Mouse (Mus musculus) right cerebral cortex, postnatal 14 days (tissue): ENCODE measurements at regions not wholly inside any gene's neighbourhood (a gene's known extent, or its start where the extent isn't known, plus 50 kb on each side); places are given as distances from the start of the nearest gene placed in this dataset.

Source experiments
- DNase-seq: peaks from one replicate; pipeline ENCODE4 v3.0.0; 2022

DNA sequence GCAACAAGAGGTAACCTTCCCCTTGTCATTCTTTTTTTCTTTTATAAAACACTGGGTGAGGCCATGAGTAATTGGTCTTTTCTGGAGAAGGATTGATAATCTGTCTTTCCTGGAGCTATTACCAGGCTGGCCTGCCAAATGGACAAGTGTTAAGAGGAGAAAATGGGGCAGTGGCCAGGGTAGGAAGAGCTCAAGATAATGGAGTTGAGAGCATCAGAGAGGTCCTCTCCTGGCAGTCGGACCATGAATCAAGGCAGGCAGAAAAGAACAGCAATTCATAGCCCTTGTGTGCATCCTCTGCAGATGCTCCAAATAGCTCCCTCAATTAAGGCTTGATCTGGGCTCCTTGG, 208.2 kb downstream of the Rpl10-ps3 start:
- no peak for DNase-seq

DNA sequence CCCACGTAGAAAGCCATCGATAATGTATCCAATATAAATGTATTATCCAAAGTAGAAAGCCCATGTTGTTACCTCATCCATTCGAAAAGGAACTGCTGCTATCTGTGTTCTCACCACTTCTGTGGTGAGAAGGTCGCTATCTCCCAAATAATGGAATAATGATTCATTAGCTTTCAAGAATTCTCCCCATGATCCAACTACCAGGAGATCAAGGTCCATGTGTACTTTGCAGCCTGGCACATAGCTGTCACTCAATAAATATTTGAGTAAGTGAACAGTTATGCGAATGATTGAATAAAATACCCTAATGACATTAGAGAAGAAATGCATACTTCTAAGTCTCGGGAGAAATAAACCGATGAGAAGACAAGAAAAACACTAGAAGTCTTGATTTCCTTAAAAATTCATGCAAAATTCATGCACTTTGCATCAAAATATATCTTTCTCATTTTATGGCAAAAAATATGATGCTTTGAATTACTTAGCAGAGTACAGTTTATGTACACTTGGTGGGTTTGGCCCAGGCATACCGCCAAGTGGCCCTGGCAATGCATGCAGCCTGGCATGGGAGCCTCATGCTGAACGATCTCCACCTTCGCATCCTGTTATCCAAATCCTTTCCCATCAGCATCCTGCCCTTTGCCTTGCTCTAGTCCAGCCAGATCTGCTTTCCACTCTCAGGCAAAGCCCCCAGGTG, 208.7 kb downstream of the Rpl10-ps3 start:
- DNase-seq, result no peak

DNA sequence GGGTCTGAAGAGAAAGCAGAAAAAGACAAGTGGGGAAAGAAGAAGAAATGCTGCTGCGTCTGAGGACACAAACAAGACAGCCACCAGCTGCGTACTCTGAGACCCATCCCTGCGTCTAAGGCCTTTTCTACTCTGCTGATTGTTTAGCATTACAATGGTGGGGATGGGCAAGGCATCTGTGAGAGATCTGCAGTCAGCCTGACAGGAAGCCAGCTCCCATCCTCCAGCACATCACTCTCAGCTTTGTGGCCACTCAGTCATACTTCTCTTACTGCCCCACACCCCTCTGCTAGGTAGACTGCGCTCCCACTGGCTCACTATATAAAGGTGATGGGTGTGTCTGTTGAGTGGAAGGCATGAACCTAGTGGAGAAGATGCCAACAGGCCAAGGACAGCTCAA, 220.5 kb downstream of the Rpl10-ps3 start:
- DNase-seq, result no peak

DNA sequence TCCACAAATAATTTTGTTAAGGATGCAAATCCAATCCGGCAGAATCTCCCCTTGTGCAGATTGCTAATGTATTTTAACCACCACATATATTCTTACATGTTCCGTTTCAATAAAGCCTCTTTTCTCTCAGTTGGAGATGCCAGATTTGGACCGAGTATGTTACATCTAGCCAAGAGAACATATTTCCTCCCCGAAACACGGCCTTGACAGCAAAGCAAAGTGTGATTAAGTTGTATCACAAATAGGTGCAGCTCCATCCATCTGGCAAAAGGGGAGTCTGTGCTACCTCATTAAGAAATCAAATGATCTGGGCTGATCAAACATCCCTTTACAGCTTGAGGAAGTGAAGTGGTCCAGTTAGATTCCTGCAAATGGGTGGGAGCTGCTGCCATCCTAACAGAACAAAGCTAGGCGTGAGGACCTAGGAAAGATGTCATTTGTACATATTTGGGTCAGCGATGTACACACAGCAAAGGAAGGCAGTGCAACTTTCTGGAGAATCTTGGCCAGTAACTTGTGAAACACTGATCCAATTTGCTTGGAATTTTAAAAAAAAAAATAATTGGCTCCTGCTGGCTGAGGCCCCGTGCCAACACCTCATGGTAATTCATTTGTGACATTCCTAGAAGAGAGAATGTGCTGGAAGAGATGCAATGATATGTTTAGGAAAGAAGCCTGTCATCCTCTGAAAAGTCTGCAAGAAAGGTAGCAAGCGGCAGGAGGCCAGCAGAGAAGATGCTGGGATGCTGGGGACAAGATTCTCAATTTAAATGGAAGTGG, 223.8 kb downstream of the Rpl10-ps3 start:
- no peak for DNase-seq

DNA sequence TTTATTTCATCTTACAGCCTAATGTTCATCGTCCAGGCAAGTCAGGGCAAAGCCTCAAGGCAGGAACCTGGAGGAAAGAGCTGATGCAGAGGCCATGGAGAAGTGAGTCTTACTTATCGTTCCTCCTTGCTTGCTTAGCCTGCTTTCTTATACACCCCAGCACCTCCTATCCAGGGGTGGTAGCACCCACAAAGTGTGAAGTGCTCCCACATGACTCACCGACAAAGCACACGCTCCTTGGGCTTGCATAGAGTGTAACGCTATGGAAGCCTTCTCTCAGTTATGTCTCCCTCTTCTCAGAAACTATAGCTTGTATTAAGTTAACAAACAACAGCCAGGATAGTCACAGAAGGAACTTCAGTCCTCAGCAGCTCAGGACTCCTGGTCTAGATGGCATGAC, 225.4 kb downstream of the Rpl10-ps3 start:
- no peak for DNase-seq

DNA sequence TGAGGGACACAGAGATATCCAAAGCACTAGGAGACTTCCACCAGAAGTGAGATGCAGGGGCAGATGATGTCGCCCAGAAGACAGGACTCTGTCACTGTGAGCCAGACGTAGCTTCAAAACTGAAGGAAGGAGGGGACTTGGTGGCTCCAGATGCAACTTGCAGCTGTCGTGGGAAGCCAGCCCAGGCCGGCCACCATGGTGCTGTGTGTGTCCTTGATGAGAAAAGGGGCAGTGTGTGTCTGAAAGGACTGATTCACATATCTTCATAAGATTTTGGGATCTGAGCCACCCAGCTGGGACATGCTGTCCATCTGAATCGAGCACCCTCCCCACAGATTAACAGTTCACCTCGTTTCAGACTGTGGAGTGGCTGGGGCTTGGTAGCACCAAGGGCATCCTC, 226.2 kb downstream of the Rpl10-ps3 start:
- DNase-seq, result no peak

DNA sequence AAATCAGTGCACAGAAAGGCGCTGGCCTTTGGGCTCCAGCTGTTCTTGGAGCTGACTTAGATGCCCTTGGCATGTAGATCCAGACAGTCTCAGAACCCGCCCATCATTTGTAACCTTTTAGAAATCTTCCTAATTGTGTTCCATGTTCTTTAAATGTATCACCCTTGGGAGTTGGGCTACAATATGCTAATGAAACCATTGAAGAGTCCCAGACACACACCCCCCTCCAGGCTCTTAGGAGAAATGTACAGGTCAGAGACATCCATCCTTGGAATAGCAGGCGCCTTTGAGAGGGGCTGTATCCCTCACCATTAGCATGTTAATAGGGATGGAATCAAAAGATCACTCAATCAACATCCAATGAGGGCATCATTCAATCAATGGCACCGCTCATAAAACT, 238.2 kb downstream of the Rpl10-ps3 start:
- no peak for DNase-seq

DNA sequence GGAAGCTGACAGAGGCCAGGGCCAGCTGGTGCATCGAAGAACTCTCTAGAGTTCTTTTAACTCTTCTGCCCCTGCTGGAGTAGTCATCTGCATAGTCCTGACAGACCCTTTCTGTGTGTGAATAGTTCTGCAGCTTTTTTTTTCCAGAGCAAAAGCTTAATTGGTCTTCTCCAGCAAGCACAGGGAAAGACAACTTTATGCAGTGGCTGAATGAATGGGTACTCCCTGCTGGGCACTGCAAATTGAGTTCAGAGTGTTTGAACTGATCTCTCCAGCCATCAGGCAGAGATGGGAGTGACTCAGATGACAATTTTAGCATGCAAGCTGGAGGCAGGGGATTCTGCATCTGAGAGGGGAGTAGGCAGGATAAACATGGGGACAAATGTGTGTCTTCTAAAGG, 242.0 kb downstream of the Rpl10-ps3 start:
- no peak for DNase-seq

DNA sequence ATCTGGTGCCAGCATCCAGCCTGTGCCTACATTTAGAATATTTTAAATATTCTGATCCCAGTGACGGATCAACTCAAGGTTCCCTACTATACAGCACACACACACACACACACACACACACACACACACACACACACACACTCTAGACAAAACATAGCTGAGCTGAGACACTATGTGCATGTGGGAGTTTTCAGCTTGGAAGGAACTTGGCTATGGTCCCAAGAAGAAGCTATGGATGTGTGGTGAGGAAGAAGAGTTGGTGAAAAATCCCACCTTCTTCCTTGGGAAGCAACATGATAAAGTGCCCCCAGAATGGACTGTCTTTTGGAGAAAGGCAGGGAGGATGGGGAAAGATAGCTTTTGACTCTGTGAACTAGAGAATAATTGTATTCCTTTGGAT, 243.7 kb downstream of the Rpl10-ps3 start:
- no peak for DNase-seq

DNA sequence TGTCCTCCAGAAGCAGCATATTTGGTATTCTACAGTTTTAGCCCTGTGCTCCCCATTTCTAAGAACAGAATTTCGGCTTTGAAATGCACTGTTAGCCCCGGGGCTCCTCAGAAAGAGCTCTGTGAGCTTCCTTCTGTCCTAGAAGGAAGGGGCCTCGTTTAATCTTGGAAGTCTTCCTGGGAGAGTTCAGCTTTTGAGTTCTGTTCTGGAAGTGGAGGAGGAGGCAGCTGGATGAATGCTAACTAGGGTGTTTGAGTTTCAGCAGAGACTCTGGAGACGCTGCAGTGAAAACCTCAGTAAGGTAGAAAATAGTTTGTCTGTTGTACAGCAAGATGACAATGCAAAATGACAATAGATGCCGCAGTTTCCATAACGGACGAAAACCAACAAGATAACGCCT, 253.8 kb downstream of the Rpl10-ps3 start:
- no peak for DNase-seq

DNA sequence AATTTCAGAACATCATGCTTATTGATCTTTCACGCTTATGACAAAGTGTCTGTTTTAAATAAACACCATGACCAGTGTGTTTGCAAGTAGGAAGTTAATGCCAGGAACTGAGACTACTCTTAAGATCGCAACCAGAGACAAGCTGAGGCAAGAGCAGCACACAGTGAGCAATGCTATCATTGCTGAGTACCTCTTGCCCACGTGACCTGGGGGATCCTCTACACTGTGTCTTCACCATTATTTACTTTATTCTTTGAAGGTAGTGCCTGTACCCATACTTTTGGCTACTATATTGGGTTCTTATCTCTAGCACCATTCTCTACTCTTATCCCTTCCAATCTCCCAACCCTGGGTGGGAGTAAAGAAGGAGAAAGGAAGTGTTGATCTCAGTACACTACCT, 254.9 kb downstream of the Rpl10-ps3 start:
- DNase-seq, result no peak

DNA sequence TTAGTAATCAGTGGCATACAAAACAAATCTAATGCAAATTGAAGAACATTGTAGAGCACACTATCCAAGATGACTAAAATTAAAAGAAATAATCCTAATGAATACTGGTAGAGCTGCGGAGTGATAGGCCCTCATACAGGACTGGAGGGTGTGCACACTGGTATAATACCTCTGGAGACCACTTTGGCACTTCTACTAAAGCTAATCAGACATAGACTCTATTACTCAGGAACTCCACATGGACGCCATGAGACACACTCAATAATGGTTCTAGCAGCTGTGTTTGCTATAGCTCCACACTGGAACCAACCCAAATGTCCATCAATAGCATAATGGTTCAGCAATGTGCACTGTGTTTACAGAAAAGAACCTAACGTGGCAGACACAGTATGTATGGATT, 264.6 kb downstream of the Rpl10-ps3 start:
- DNase-seq, result no peak

DNA sequence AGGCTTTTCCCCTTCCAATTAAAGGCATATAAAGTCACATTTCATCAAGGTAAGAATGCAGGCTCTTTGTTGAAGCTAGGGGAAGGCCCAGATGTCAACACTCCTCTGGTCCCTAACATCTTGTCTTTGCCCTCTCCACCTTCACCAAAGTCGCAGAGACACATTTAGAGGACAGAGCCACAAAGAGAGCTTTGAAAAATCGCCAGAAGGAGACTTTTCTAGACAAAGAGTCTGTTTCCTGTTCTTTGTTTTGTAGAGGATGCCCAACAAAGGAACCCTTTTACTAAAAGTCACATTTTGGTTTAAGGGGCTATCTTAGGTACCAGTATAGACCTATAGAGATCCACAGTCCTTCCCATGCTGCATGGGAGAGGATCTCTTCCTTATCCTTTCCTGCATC, 269.9 kb upstream of the Ncam1 start:
- no peak for DNase-seq

DNA sequence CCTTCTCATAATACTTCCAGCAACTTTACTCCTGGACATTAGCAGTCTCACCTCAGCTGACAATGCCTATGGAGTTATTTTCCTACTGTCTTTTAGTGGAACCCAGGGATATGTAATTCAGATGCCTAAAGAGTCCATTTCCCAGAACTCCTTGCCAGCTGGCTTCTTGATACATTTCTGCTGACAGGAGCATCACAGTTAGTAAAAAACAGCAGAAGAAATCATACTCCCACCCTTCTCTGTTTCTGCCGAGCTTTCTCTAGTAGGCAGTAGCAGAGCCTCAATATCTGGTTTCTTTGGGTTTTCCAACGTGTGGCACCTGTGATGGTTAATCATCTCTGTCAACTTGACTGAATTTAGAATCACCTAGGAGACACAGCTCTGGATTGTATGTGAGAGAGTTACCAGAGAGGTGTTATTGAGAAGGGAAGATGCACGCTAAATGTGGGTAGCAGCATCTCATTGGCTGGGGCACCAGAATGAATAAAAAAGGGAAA, 269.1 kb upstream of the Ncam1 start:
- DNase-seq, result no peak

DNA sequence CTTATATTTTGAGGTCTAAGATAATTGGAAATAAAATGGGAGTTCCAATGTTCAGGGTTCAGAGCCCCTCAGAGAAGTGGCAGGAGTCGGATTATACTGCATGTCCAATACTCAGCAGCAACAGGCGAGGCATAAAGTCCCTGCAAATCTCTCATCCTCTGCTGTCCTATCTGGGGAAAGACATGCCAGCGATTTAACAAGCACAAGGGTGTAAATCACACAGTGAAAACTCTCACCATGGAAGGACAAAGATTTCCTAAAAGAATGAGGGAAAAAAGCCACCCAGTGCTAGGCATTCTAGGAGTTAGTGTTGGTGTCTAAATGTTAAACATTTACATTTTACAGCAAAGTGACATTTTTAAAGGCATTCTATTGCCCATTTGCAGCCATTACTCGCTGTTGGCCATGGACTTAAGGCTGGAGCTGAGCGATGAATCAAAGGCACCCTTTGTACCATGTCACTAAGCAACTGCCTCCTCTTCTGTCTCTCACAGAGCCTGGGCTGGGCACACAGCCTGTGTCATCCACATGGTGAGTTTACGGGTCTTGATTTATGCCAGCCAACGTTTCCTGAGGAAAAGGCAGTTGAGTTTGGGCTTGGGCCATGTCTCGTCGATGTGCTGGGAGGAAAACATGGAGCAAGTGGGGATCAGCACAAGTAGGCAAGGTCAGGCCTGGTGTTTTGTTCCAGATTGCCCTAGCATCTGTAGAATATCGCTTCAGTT, 265.9 kb upstream of the Ncam1 start:
- DNase-seq, result peak; percentile 9

DNA sequence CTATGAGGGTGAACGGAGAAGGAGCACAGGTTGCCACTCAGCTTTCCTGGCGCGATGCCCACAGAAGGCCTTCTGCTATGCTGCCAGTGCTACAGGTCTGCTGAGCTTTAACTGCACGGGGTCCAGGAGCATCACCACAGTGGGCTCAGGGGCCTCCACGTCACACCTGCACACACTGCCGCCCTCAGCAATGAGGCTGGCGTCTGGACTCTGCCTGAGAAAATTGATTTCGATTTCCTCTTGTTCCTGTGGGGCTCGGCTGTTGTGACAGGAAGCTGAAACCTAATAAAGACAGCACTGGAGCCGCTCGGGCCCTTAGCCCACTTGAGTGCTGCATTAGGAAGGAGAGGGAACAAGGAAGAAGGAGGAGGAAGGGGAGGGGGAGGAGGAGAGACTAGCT, 239.5 kb upstream of the Ncam1 start:
- peak; percentile 27 for DNase-seq

DNA sequence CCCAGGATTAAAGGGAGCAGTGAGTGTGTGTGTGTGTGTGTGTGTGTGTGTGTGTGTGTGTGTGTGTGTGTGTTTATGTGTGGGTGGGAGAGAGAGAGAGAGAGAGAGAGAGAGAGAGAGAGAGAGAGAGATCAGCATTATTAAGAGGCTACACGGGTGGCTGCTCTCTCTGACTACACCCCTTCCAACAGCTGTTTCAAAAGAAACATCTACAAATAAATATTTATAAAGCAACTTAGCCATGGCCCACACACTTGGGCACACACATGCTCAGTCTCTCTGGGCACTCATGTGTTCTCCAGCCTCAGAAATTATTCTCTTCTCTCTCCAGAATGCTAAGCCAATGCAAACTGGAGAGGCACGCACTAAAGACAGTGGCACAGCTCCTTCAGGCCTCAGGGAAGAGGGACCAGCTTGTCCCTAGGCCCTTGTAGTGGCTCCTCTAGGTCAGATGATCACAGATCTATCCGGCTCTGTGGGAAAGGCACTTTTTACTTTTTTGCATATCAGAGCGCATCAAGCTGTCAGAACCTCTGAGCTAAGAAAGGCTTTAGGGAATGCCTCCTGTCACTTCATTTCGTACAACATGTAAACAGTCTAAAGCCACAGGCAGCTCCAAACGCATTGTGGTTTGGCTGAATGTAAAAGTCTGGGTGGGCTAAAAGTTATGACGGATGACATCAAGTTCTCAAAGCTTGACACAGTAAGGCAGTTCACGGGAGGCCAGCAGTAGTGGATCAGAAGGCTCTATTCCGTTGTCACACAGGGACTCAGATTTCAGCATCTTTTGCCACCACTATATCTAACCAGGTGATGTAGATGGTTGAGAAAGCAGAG, 233.8 kb upstream of the Ncam1 start:
- DNase-seq, result no peak

DNA sequence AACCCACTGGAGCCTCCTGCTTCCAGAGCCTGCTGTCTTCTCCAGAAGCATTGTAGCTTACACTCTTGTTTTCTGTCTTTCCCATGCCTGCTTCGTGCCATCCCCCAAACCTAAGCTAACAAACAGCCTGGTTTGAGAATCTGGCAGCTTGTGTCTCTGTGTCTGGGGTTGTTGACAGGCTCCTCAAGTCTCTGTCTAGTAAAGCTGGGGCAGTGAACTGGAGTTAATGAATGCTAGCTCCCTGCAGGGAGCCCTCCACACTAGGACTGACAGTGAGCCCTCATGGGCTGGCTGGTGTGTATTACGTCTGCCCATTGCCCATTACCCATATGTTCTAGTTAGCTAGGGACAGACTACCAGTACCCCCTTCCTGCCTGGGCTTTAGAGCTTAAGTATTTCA, 232.6 kb upstream of the Ncam1 start:
- no peak for DNase-seq

DNA sequence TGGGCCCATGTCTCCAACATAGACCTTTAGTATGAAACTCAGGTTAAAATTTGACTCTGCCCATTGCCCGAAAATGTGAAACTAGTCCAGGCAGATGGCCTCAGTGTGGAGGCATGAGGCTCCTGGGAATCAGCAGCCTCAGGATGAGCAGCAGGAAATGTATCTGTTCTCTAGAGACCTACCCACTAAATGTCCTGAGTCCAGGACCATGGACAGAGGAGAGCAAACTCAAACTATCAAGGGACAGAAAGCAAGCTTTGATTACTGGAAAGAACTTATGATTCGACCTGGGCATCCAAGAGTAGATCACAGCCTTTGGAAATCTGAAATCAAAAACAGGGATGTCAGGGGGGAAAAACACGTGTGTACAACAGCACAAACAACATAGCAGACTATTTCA, 230.3 kb upstream of the Ncam1 start:
- no peak for DNase-seq

DNA sequence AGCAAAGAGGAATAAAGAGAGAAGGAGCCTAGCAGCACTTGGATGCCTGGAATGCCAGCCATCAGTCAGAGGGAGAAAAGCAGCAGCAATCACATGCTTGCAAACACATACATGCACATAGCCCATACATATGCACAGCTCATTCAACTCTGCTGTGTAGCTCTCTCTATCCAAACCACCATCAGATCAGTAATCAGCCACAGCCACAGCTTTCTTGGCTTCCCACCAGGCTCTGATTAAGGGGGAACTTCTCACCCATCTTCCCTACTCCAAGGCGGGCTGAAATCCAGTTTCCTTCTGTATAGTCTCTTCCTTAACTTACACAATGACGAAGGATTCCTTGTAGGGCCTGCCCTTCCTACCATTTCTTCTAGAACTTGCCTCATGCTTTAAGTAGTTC, 229.8 kb upstream of the Ncam1 start:
- DNase-seq, result no peak

DNA sequence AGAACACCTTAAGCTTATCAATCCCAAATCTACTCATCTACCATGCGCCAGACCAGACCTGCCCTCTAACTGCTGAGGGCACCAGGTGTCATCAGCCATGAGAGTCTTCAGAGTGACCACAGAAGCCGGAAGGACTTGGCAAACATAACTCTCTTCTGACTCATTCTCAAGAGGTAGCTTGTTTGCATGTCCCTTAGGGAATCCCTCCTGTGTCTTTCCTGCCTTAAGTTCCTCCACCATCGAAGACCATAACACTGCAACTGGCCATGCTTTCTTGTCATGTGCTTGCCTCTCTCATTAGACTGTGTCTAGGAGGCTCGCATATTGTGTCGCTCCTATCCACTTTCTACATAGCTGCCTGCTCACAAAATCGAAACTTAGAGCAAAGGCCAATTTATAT, 226.1 kb upstream of the Ncam1 start:
- no peak for DNase-seq

DNA sequence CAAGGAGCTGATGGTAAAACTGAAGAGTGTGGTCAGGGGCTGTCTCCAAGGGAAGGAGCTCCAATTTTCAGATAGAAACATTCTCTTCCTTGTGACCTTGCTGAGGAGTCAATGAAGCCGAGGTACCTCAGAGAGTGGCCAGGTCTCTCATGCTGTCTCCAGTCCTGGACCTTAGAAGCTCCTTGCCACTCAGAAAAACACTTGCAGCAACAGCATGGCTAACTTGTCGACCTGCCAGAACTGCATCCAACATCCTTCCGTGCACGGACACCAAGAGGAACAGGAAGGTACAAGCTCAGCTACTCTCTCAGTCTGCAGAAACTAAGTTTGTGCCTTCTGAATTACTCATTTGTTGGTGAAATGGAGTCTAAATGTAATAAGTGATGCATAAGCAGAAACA, 214.9 kb upstream of the Ncam1 start:
- DNase-seq, result no peak
